Mouse (Mus musculus) hematopoietic stem cell, adult 5-6 weeks (primary cell): ENCODE data around the gene Pex19. TPM values are rescaled to one million over a fixed set of nuclear protein-coding genes. Genes with fewer than 3 reads are reported as not detected.

Experiments used
- ATAC-seq, 2 experiments: fragments of 125-278 bp in 1 of 2; replicated peaks in 1 of 2; 2 replicates each; pipeline ENCODE4 v1.8.0; 2016 to 2017; ENCODE audit warnings: inconsistent platforms in 2 of 2, mild to moderate bottlenecking in 2 of 2, moderate number of reproducible peaks in 2 of 2, low read depth in 1 of 2, moderate TSS enrichment in 1 of 2; ENCODE audit not compliant: low FRiP score in 2 of 2, poor library complexity in 2 of 2, severe bottlenecking in 2 of 2, insufficient read depth in 1 of 2, low TSS enrichment in 1 of 2
- total RNA-seq: library from RNA; stranded (forward); fragments of 172-1452, 232-1000 nt; gene quantifications from 2 replicates; pipeline ENCODE4 v1.2.3, GENCODE M21; 2017

Pex19 gene
- 44.6 and 52.9 TPM in 2 replicates for total RNA-seq

DNA sequence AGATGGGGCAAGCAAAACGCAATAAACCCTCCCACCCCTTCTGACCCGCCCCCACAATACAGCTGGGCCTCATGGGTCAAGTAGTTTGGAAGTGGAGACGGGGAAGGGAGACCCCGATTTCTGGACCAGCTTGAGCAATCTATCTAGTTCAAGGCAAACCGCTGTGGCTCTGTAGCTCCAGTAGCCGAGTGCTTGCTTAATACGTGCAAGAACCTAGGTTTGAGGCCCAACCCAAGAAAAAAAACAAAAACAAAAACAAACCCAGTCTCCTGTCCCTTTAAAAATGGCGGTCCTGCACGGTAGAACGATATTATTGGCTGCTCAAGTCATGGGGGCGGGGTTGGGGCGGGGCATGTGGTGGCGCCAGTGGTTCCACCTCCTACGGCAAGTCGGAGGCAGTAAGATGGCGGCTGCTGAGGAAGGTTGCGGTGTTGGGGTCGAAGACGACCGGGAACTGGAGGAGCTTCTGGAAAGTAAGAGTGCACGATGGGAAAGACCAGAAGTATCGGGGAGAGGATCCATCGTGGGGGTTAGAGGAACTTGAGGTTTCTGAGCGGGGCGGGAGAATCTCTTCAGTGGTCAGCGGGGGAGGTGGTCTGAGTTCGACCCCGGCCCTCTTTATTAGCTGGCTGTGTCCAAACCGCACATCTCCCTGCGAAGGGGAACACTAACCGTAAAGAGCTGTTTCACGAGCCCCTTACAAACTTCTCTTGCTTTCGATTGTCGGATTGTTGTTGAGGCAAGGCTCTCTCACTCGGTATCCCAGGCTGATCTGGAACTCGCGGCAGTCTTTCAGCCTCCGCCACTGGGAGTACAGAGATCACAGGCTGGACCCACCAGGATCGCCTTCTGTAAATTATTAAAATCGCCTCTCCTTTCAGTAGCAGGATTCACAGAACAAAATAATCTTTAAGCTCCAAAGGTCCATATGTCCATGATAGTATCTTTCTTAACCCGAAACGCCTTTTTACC is at the start of gene Pex19:
TSS of gene Pex19 (plus strand) at position 380 of the 972 bp plus-strand sequence.
- peak; percentile 97 to 98 for ATAC-seq

GRCm38 (mm10) chr1:172077981-172078380 is 48.6 kb upstream of the Pex19 start:
- no peak for ATAC-seq

GRCm38 (mm10) chr1:172082101-172082898 is 44.3 kb upstream of the Pex19 start, which contains the start of the genes Copa and Ncstn:
Gene Copa (plus strand): TSS chr1:172082529.
Gene Ncstn (minus strand): TSS chr1:172082795.
- ATAC-seq, result peak; percentile 97 to 99

GRCm38 (mm10) chr1:172082899-172083445 is 43.6 kb upstream of the Pex19 start:
- peak; percentile 29 to 67; a peak in 2 of 4 replicates for ATAC-seq

DNA sequence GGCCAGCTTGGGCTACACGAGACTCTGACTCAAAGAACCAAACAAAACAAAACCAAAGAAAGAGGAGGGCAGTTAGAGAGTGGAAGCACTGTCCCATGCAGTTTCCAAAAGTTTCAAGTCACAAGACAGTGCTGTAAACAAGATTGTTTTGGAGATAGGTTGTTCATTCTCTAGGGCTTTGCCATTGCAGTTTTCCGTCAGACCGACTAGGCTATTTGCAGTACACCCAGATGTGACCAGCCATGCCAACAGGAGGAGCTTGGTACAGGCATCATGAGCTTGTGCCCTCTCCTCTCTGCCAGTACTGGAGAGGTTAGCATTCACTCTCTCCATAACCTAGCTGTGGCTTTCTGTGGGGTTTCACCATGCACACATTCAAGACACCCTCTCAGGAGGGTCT is 33.0 kb upstream of the Pex19 start:
- ATAC-seq, result no peak

DNA sequence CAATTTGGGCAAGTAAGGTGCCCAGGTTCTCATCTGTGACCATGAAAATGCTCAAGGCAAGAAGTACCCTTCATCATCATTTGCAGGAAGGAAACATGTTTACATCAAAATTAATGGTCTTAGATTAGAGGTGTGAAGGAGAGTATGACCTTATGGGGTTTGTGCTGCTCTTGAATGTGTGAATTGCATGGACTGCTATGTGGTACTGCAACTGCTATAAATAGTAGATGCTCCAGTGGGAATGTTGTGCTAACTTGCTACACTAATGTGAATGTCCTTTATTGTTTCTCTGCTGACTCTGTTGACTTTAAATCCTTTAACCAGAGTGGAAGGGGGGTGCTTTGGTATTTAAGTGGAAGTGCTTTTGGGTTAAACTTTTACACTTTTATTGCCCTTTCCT is 32.3 kb upstream of the Pex19 start:
- ATAC-seq, result no peak

DNA sequence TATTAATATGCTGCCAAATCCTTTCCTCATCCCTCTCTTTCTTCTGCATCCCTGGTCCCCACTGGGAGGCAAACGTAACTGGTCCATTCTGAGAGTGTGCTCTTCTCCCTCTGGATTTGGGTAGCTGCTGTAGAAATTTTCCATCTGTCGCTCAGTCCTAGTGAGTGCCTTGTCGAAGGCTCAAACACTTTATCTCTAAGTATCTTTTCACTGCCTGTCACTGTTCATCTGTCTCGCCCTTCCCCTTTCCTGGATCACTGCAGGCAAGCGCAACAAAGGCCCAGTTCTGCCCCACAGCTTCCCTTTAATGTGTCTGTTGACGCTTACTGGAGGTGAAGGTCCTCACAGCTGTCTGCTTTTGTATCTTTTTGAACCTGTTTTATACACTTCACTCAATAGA is 31.4 kb upstream of the Pex19 start:
- no peak for ATAC-seq

DNA sequence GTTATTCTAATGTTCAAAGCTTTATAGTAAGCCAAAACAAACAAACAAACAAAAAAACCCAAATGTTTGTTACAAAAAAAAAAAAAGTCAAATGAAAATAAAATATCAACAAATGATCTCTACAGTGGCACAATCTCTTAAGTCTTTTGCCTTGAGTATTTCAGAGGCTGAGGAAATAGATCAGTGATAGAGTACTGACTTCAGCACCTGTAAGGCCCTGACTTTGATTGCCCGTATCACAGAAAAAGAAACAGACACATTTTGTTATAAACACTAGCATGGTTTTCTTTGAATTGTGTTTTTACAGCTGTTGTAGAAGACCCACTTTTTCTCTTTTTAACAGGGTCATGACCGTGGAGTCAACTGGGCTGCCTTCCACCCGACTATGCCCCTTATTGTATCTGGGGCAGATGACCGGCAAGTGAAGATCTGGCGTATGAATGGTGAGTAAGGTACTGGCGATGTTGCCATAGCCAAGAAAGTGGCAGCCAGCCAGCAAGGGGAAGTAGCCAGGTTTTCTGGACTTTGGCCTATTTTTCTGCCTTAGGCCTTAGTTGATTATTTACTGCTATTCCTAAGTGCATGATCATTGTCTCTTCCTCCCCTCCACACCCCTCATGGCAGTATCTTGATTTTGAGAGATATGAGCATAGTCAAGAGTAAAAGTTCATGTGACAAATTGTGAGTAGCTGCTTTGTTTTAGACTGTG is 27.1 kb upstream of the Pex19 start:
- no peak for ATAC-seq

DNA sequence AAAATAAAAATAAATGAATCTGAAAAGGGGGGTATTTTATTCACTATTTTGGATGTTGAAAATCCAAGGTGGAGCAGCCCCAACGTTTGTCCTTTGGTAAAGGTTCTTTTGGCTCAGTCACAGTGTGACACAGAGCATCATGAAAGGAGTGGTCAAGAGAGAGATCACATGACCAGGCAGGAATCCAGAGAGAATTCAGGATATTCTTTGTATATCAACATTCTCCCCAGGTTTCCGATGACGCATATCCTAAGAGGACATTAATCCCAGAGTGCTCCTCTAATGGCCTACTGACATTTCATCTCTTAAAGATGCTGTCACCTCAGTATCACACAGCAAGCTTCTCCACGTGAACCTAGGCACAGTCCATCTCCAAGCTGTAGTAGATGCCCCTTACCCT is 22.9 kb upstream of the Pex19 start:
- ATAC-seq, result no peak

DNA sequence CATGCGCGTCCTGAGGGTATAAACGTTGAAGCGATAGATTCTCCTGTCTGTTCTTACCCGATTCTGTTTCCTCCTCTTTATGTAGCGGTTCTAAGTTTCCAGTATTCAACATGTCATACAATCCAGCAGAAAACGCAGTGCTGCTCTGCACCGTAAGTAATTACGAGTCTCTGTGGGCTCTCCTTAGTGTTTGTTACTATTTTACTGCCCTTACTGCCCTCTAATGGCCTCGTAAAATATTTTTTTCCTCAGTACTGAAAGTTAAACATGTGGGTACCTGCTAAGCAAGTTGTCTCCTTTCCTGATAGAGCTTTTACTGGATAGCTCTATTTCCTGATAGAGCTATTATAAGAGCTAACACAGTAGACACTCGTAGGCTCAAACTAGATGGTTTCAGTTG is 21.5 kb upstream of the Pex19 start:
- no peak for ATAC-seq

DNA sequence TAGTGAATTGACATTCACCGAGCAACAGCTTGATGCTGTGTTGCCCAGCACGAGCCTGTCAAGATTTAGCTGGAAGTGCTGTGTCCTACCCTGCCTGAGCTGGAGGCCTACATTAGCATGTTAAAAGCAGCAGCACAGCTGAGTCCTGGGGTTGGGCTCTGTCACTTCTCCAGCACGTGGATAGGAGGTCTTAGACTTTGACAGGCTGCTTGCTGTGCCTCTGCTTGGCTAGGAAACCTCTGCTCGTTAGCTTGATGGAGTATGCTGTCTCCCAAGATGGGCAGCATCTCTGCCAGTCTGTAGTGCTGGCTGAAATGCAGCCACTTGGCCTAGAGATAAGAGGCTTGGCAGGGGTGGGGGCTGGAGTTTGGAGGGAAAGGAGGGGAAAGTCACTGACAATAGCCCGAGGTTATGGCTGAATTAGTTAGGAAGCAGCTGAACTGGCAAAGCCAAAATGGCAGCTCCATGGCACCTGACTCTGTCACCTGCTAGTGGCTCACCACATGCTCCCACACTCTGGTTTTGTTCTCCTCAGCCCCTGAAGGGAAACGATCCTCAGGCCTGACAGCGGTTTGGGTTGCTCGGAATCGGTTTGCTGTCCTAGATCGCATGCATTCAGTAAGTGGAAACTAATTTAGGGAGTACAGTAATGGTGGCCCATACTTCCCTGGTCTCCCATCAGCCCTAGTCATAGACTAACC is 18.6 kb upstream of the Pex19 start:
- no peak for ATAC-seq

- no peak for ATAC-seq
These were observed 9.6 kb upstream of the Pex19 start for GRCm38 (mm10) chr1:172116948-172117347.

DNA sequence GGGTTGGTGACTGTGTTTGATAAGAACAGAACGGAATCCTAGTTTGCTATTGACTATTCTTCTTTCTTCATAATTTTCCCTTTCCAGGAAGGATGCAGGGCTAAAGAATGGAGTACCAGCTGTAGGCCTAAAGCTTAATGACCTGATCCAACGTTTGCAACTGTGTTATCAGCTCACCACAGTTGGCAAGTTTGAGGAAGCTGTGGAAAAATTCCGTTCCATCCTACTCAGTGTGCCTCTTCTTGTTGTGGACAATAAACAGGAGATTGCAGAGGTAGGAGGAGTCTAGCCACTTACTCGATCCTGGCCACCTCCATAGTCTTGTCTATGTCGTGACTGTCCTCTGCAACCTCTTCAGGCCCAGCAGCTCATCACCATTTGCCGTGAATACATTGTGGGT is 7.5 kb upstream of the Pex19 start:
- no peak for ATAC-seq

DNA sequence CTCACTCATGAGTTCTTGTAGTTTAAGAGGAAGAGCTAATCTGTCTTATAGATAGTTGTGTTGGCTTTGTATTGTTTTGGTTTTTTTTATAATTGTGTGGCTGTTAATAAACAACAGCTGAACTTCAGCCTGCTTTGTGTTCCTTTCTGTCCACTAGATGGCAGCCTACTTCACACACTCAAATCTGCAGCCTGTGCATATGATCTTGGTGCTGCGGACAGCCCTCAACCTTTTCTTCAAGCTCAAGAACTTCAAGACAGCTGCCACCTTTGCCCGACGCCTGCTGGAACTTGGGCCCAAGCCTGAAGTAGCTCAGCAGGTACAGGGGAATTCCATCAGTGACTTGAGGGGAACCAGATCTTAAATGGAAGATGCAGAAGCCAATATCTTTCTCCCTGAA is 6.8 kb upstream of the Pex19 start:
- peak; percentile 62 to 65; a peak in 3 of 4 replicates for ATAC-seq

DNA sequence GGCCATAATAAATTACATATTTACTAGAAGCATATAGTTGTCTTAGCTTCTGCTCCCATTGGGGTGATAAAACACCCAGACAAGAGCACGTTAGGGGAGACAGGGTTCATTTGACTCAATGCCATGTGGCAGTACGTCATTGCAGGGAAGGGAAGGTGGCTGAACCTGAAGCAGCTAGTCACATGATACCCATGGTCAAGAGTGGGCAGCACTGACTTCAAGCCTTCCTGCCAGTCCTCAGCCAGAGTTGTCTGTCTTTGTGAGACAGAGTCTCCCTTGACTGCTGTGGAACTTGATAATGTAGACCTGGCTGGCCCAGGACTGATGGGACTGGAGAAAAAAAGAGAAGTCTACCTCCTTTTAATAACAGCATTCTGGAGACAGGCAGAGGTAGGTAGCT is 3.9 kb upstream of the Pex19 start:
- no peak for ATAC-seq

- ATAC-seq, result no peak
These were observed 2.0 kb upstream of the Pex19 start for GRCm38 (mm10) chr1:172124572-172124971.

GRCm38 (mm10) chr1:172127487-172127886 is 932 bp downstream of the Pex19 start:
- ATAC-seq, result no peak
